ENCODE assay signal across 18 mouse cellular contexts in genomic region chr12:107392050-107392795, GRCm38 (mm10).
DNase-seq lines count a peak whose midpoint lies in the region; ATAC-seq and TF ChIP-seq lines count a peak whose summit lies in the region.
"Had no signal": no experiment of that assay in that cellular context is flagged by ENCODE, and none has a peak within 500 bp of the region (broad histone marks: within the 10 kb centered on the region; RNA-seq: fewer than 3 reads in every experiment).

No protein-coding gene starts in this region.

- DNase-seq in heart, adult 8-10 months (ENCODE audit: low spot score) = no peak
- no peak for DNase-seq in limb, embryonic 14.5 days (ENCODE audit: low spot score)
- no peak for DNase-seq in limb, embryonic 10.5 days (ENCODE audit: low spot score)
- no peak for DNase-seq in thymus, adult 18-20 months
- DNase-seq in T-cell, adult 2 months (ENCODE audit: low spot score) = no peak
- DNase-seq: adrenal gland, adult 2 months; cerebellum, adult 11-12 months; cerebellum, postnatal 25 days; lung, postnatal 10 days; right cerebral cortex, adult 18-20 months had no signal

- H3K9me3 ChIP-seq in heart, embryonic 11.5 days (replicated peaks; ENCODE audit: control insufficient read depth, low read length) = no peaks in the 10 kb centered on the region
- no peaks in the 10 kb centered on the region for H3K9me3 ChIP-seq in limb, embryonic 14.5 days (ENCODE audit: control insufficient read depth, low read length)
- no peaks in the 10 kb centered on the region for H3K9me3 ChIP-seq in limb, embryonic 10.5 days (replicated peaks)
- no peaks in the 10 kb centered on the region for H3K9me3 ChIP-seq in heart, embryonic 16.5 days (replicated peaks; ENCODE audit: control insufficient read depth, low read length)
- H3K9me3 ChIP-seq: embryonic facial prominence, embryonic 12.5 days; hindbrain, embryonic 15.5 days; kidney, embryonic 15.5 days; limb, embryonic 13.5 days had no signal

- H3K9ac ChIP-seq in heart, embryonic 11.5 days (ENCODE audit: low read depth, low read length) = no peak overlapping the region
- H3K9ac ChIP-seq in limb, embryonic 14.5 days (ENCODE audit: low read depth, low read length, severe bottlenecking) = no peak overlapping the region
- no peak overlapping the region for H3K9ac ChIP-seq in heart, embryonic 16.5 days (ENCODE audit: low read length)
- H3K9ac ChIP-seq: embryonic facial prominence, embryonic 12.5 days; hindbrain, embryonic 15.5 days; kidney, embryonic 15.5 days; limb, embryonic 13.5 days had no signal

- H3K4me2 ChIP-seq in heart, embryonic 11.5 days = peak overlapping the region; percentile 3; the same call in 1 of the 2 replicates
- H3K4me2 ChIP-seq in limb, embryonic 14.5 days (replicated peaks; ENCODE audit: low read depth, low read length, severe bottlenecking) = no peak overlapping the region
- H3K4me2 ChIP-seq in heart, embryonic 16.5 days (ENCODE audit: low read depth, low read length) = peak overlapping the region; percentile 49
- H3K4me2 ChIP-seq: embryonic facial prominence, embryonic 12.5 days; hindbrain, embryonic 15.5 days; kidney, embryonic 15.5 days; limb, embryonic 13.5 days had no signal

- H3K4me3 ChIP-seq in heart, embryonic 11.5 days (ENCODE audit: low read depth, low read length) = no peak overlapping the region
- H3K4me3 ChIP-seq in limb, embryonic 14.5 days (replicated peaks; ENCODE audit: low read length) = no peak overlapping the region
- no peak overlapping the region for H3K4me3 ChIP-seq in limb, embryonic 10.5 days
- H3K4me3 ChIP-seq in heart, embryonic 16.5 days (ENCODE audit: low read length) = 0 out of 2 replicates have a peak overlapping the region, but pooled peaks have one; percentile 3
- H3K4me3 ChIP-seq: embryonic facial prominence, embryonic 12.5 days; hindbrain, embryonic 15.5 days; kidney, embryonic 15.5 days; limb, embryonic 13.5 days had no signal

- H3K36me3 ChIP-seq in heart, embryonic 11.5 days (ENCODE audit: control insufficient read depth, insufficient read depth, low read length) = no peaks in the 10 kb centered on the region
- no peaks in the 10 kb centered on the region for H3K36me3 ChIP-seq in limb, embryonic 14.5 days (ENCODE audit: control insufficient read depth, insufficient read depth, low read length)
- no peaks in the 10 kb centered on the region for H3K36me3 ChIP-seq in limb, embryonic 10.5 days
- H3K36me3 ChIP-seq in heart, embryonic 16.5 days (ENCODE audit: control insufficient read depth, insufficient read depth) = no peaks in the 10 kb centered on the region
- H3K36me3 ChIP-seq: embryonic facial prominence, embryonic 12.5 days; G1E; hindbrain, embryonic 15.5 days; kidney, embryonic 15.5 days; limb, embryonic 13.5 days had no signal

- no peak for TF ChIP-seq POLR2A in limb, embryonic 14.5 days (IDR thresholded peaks at IDR 0.05; ENCODE audit: borderline replicate concordance, extremely low read depth, insufficient read depth, insufficient read length)

- H3K27me3 ChIP-seq in heart, embryonic 11.5 days (ENCODE audit: control insufficient read depth, insufficient read depth, low read length) = no peaks in the 10 kb centered on the region
- H3K27me3 ChIP-seq in limb, embryonic 14.5 days (ENCODE audit: control insufficient read depth, insufficient read depth, low read length) = no peaks in the 10 kb centered on the region
- peaks cover 6% of the 10 kb centered on the region; the same call in 1 of the 2 replicates for H3K27me3 ChIP-seq in limb, embryonic 10.5 days (ENCODE audit: low read depth, poor library complexity, severe bottlenecking)
- H3K27me3 ChIP-seq in heart, embryonic 16.5 days (ENCODE audit: control insufficient read depth, insufficient read depth, low read length) = no peaks in the 10 kb centered on the region
- H3K27me3 ChIP-seq: embryonic facial prominence, embryonic 12.5 days; hindbrain, embryonic 15.5 days; kidney, embryonic 15.5 days had no signal

- no peaks in the 10 kb centered on the region; the same call in 1 of the 2 replicates for H3K4me1 ChIP-seq in heart, embryonic 11.5 days (ENCODE audit: control insufficient read depth, insufficient read depth, low read length)
- peaks cover 6% of the 10 kb centered on the region; the same call in 1 of the 2 replicates for H3K4me1 ChIP-seq in limb, embryonic 14.5 days (ENCODE audit: control insufficient read depth, insufficient read depth, low read length)
- peaks cover 6% of the 10 kb centered on the region; the same call in 1 of the 2 replicates for H3K4me1 ChIP-seq in limb, embryonic 10.5 days
- H3K4me1 ChIP-seq in heart, embryonic 16.5 days (ENCODE audit: control insufficient read depth, insufficient read depth, low read length) = no peaks in the 10 kb centered on the region
- H3K4me1 ChIP-seq: hindbrain, embryonic 15.5 days; kidney, embryonic 15.5 days had no signal

- WGBS in heart, embryonic 11.5 days (ENCODE audit: insufficient replicate concordance) = 42% methylated on average over 14 of the region's 14 CpGs
- 40% methylated on average over 14 of the region's 14 CpGs for WGBS in limb, embryonic 14.5 days
- 57% methylated on average over 14 of the region's 14 CpGs for WGBS in limb, embryonic 10.5 days
- WGBS in heart, embryonic 16.5 days = 42% methylated on average over 14 of the region's 14 CpGs

- no peak for ATAC-seq in heart, embryonic 11.5 days (replicated peaks; ENCODE audit: insufficient number of reproducible peaks, low FRiP score, low TSS enrichment)
- no peak for ATAC-seq in limb, embryonic 14.5 days (ENCODE audit: low FRiP score, low read depth)
- ATAC-seq in heart, embryonic 16.5 days (replicated peaks; ENCODE audit: extremely low read depth, insufficient read depth, low FRiP score) = peak; percentile 67
- ATAC-seq: intestine, embryonic 16.5 days had no signal

- H3K27ac ChIP-seq in heart, embryonic 11.5 days (ENCODE audit: low read depth, low read length) = 0 out of 2 replicates have a peak overlapping the region, but pooled peaks have one; percentile 7
- H3K27ac ChIP-seq in limb, embryonic 14.5 days (replicated peaks; ENCODE audit: low read depth, low read length) = 0 out of 2 replicates have a peak overlapping the region, but pooled peaks have one; percentile 48
- H3K27ac ChIP-seq in limb, embryonic 10.5 days = no peak overlapping the region
- H3K27ac ChIP-seq in heart, embryonic 16.5 days (ENCODE audit: low read length) = no peak overlapping the region; the same call in 1 of the 2 replicates
- H3K27ac ChIP-seq: embryonic facial prominence, embryonic 12.5 days; hindbrain, embryonic 15.5 days; kidney, embryonic 15.5 days; limb, embryonic 13.5 days had no signal

Comparison
In these comparisons a context has a peak if more than half of its experiments do, and no peak if none do; other contexts are left out.
1. H3K27ac ChIP-seq: peak in heart, embryonic 11.5 days (single experiment) and limb, embryonic 14.5 days (single experiment); none in limb, embryonic 10.5 days (single experiment) and heart, embryonic 16.5 days (single experiment).